Comparison of ENCODE assay signal across 8 mouse cellular contexts in the genomic region with DNA sequence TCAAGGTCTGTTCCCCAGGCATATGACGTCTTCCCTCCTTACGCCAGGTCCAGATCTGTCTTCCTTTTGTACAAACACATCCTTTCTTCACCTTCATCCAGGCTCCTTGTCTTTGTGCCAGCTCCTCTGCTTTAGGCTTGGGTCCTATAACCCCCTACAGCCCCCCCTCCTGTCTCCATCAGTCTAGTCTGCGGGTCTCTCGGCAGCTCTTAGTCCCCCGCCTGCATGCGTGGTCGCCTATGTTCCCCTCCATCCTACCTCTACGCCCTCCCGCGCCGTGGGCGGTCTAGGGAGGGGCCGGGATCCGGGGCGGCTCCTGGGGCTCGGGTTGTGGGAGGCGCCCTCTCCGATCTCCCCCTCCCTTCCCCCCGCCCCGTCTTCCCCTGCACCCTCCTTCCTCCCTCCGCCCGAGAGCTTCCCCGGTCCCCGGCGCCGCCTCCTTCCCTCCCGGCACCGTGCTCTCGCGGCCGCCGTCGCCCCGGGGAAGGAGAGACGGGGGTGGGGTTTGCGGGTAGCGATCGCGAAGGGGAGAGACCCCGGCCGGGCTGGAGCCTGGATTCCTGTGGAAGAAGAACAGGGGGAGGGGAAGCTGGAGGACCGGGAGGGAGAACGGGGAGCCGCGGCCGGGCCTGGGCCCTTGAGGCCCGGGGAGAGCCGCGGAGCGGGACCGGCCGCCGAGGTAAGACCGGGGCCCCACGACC. TPM values are rescaled to one million over a fixed set of nuclear protein-coding genes. Genes with fewer than 3 reads are reported as not detected.
DNase-seq lines count a peak whose midpoint lies in the region; ATAC-seq lines count a peak whose summit lies in the region.

Gabbr1 (plus strand) TSS at position 356 of the 701 bp plus-strand sequence.

- H3K4me2 ChIP-seq in intestine, embryonic 16.5 days (ENCODE audit: low read depth, low read length), result peak within 1 kb of the TSS; percentile 95
- peak within 1 kb of the TSS; percentile 94 for H3K4me2 ChIP-seq in midbrain, embryonic 12.5 days (replicated peaks)

- H3K4me3 ChIP-seq in intestine, embryonic 16.5 days (ENCODE audit: low read length), result peak within 1 kb of the TSS; percentile 83
- peak within 1 kb of the TSS; percentile 94 for H3K4me3 ChIP-seq in limb, embryonic 10.5 days
- peak within 1 kb of the TSS; percentile 86 for H3K4me3 ChIP-seq in midbrain, embryonic 12.5 days

- peak; percentile 84 for ATAC-seq in intestine, embryonic 16.5 days
- ATAC-seq in midbrain, embryonic 12.5 days (ENCODE audit: low FRiP score, low read depth), result peak; percentile 78
- no peak for ATAC-seq in erythroid progenitor cell, adult 5-6 weeks (replicated peaks; ENCODE audit: low FRiP score, poor library complexity, severe bottlenecking)

- peaks cover 19% of the 10 kb centered on the region for H3K4me1 ChIP-seq in intestine, embryonic 16.5 days (ENCODE audit: control insufficient read depth, insufficient read depth, low read length)
- peaks cover 41% of the 10 kb centered on the region for H3K4me1 ChIP-seq in limb, embryonic 10.5 days
- H3K4me1 ChIP-seq in midbrain, embryonic 12.5 days, result peaks cover 40% of the 10 kb centered on the region

- no peaks in the 10 kb centered on the region for H3K27me3 ChIP-seq in intestine, embryonic 16.5 days (replicated peaks; ENCODE audit: control insufficient read depth, insufficient read depth, low read length)
- H3K27me3 ChIP-seq in limb, embryonic 10.5 days (ENCODE audit: low read depth, poor library complexity, severe bottlenecking), result peaks cover 29% of the 10 kb centered on the region
- H3K27me3 ChIP-seq in midbrain, embryonic 12.5 days, result peaks cover 18% of the 10 kb centered on the region

- WGBS in intestine, embryonic 16.5 days, result under 1% methylated on average over 47 of the region's 55 CpGs
- WGBS in limb, embryonic 10.5 days, result 1% methylated on average over 53 of the region's 55 CpGs
- 1% methylated on average over 39 of the region's 55 CpGs for WGBS in midbrain, embryonic 12.5 days

- H3K9me3 ChIP-seq in intestine, embryonic 16.5 days (ENCODE audit: control insufficient read depth, low read length), result no peaks in the 10 kb centered on the region
- H3K9me3 ChIP-seq in limb, embryonic 10.5 days (replicated peaks), result no peaks in the 10 kb centered on the region
- no peaks in the 10 kb centered on the region for H3K9me3 ChIP-seq in midbrain, embryonic 12.5 days

- H3K9ac ChIP-seq in intestine, embryonic 16.5 days (ENCODE audit: low read depth, low read length), result peak within 1 kb of the TSS; percentile 90
- peak within 1 kb of the TSS; percentile 96 for H3K9ac ChIP-seq in midbrain, embryonic 12.5 days (replicated peaks)

- DNase-seq in adrenal gland, adult 18-20 months (ENCODE audit: low spot score in 2 of 2), result peak; percentile 76 to 77
- DNase-seq in embryo, embryonic 11 days, result peak; percentile 90
- DNase-seq in gonadal fat pad, adult 2 months (ENCODE audit: low read depth), result no peak
- DNase-seq in limb, embryonic 10.5 days (ENCODE audit: low spot score), result peak; percentile 89
- peak; percentile 40 for DNase-seq in skeletal muscle tissue, adult 2 months (ENCODE audit: low read depth, low spot score)

- peak within 1 kb of the TSS; percentile 71 for H3K27ac ChIP-seq in intestine, embryonic 16.5 days (ENCODE audit: low read length)
- peak within 1 kb of the TSS; percentile 96 for H3K27ac ChIP-seq in limb, embryonic 10.5 days
- peak within 1 kb of the TSS; percentile 94 for H3K27ac ChIP-seq in midbrain, embryonic 12.5 days (replicated peaks)

- H3K36me3 ChIP-seq in intestine, embryonic 16.5 days (ENCODE audit: control insufficient read depth, insufficient read depth, low read length), result no peaks in the 10 kb centered on the region
- H3K36me3 ChIP-seq in limb, embryonic 10.5 days, result no peaks in the 10 kb centered on the region
- no peaks in the 10 kb centered on the region for H3K36me3 ChIP-seq in midbrain, embryonic 12.5 days

RNA-seq across cellular contexts. Expression of gene Gabbr1, which starts in this region (rescaled TPM):
- total RNA-seq in adrenal gland, adult 18-20 months (2021), result 10 to 100 TPM; 23.3 to 28.6 TPM
- polyA plus RNA-seq in gonadal fat pad, adult 2 months (2012; rRNA removed), result 17.3 and 21.3 TPM in 2 replicates
- polyA plus RNA-seq in intestine, embryonic 16.5 days (2015; fragmentation: Nextera tagmentation; extraction: Ambion mirVana), result 5.4 and 6.2 TPM in 2 replicates
- 6.6 and 9.0 TPM in 2 replicates for polyA plus RNA-seq in limb, embryonic 10.5 days (2016; fragmentation: Nextera tagmentation; extraction: Ambion mirVana)
- 33.4 and 35.9 TPM in 2 replicates for polyA plus RNA-seq in midbrain, embryonic 12.5 days (2016; fragmentation: Nextera tagmentation; extraction: Ambion mirVana)
- 3.8 and 11.5 TPM in 2 replicates for total RNA-seq in erythroid progenitor cell, adult 5-6 weeks (2015; ENCODE audit: low replicate concordance)
- 0.51 and 1.5 TPM in 2 replicates for total RNA-seq in erythroid progenitor cell, adult 5-6 weeks (2017; ENCODE audit: low replicate concordance)
